Mouse (Mus musculus) CD4-positive helper T cell, adult 2 months (primary cell): ENCODE results near the gene Utrn.

Experiments used
- DNase-seq: peaks from one replicate; pipeline ENCODE4 v3.0.0-alpha.2; 2012; ENCODE audit warnings: low read depth, missing footprints, low spot score

Utrn gene

DNA sequence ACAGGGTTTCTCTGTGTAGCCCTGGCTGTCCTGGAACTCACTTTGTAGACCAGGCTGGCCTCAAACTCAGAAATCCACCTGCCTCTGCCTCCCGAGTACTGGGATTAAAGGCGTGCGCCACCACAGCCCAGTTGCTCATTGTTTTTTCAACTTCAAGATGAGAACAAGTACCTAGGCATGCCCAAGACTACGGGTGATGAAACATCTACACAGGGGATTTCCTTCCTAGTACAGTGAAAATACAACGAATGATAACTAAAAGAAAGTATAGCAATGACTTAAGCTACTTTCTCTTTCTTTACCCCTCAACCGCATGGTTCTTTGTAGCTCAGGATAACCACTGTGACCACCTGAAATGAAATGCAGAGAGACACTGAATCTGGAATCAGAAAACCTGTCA lies 262.0 kb downstream of the Utrn start:
- peak; percentile 29 for DNase-seq

DNA sequence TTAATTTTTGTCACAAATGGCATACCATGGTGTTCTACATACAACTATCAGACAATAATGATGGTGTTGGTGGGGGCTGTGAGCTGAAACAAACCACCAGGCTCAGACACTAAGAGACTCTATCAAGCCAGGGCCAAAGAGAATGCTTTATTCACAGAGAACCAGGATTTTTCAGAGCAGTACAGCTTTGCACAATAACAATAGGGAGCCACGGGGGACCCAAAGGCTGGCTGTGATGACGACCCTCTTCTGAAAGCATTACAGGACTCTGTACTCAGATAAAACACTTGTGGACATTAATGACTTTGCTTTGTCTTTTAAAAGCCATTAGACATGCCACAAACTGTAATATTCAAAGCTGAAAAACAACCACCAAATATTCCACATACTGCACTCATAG lies 273.8 kb downstream of the Utrn start:
- no peak for DNase-seq

- no peak for DNase-seq
These were observed 274.2 kb downstream of the Utrn start for GRCm38 (mm10) chr10:12594958-12595357.

GRCm38 (mm10) chr10:12593071-12593470 lies 276.1 kb downstream of the Utrn start:
- no peak for DNase-seq

GRCm38 (mm10) chr10:12591946-12592345 lies 277.2 kb downstream of the Utrn start:
- no peak for DNase-seq

DNA sequence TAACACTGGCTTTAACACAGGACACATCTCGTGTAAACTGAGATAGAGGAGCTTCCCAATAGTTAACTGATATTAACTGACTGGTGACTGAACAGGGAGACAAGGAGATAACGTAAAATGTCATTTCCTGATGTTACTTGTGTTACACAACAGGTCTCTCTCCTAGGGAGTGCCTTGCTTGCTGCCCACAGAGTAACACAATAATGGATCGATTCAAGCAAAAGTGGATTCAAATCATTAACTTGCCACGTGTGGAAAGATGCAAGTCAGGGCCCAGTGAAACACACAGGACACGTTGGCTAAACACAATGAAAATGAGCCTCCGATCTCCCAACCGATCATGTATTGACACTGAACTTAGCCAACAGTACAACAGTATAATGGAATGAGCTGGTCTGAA lies 281.1 kb downstream of the Utrn start:
- DNase-seq: no peak

- no peak for DNase-seq
These were observed 281.8 kb downstream of the Utrn start for GRCm38 (mm10) chr10:12587318-12587717.

- DNase-seq: no peak
These were observed 282.3 kb downstream of the Utrn start for GRCm38 (mm10) chr10:12586825-12587224.

GRCm38 (mm10) chr10:12586200-12586599 lies 283.0 kb downstream of the Utrn start:
- no peak for DNase-seq

DNA sequence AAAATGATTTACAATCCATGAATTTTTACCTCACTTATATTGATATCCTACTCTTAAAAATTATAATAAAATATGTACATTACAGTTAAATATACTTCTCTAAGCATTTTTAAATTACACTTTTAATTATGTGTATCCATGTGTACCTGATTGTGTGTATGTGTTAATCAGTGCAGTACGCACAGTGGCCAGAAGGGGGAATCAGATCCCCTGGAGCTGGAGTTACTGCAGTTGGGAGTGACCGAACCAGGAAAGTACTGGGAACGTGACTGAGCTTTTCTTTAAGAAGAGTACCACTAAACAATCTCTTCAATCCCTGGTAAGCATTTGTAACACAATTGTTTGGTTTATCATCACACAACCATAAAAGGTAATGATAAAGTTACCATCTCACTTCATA lies 285.7 kb downstream of the Utrn start:
- no peak for DNase-seq

DNA sequence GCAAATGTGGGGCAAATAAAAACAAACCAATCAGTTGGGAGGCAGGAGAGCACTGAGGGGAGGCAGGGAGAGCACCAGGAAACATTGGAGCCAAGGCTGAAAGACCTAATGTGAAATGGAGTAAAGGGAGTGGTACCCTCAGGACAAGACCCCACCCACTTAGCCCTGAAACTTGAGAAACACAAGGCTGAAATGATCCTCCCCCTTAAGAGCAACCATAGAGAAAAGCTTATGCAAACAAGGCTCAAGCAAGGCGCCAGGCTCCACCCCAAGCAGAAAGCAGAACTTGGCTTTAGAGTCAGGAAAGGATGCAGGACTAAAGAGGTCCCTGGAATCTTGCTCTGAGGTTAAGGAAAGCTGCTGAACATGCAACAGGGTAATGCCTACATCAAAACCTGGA lies 290.1 kb downstream of the Utrn start:
- no peak for DNase-seq

DNA sequence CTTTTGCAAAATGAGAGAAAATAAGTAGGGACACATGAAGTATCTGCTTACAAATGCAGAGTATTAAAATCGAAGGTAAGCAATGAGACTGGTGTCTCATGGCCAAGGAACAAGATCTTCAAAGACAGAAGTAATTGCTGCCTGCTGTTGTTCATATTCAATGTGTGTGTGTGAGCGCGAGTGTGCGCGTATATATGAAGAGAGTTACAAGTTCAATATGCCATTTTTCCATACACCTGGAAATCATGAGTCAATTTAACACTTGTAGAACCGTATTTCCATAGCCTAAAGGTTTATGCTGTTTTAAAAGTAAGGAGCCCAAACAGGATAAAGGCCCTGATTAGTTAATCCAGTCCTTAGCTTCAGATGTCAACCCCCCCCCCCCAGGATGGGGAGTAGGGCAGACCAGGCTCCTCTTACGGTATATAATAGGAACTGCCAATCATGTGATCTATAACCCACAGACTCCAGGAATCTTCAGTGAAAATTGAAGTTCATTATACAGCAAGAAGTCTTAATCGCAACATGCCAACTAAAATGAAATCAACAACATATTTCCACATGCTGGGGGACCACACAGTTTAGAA lies 293.2 kb downstream of the Utrn start:
- no peak for DNase-seq

- no peak for DNase-seq
These were observed 294.4 kb downstream of the Utrn start for GRCm38 (mm10) chr10:12574760-12575159.

DNA sequence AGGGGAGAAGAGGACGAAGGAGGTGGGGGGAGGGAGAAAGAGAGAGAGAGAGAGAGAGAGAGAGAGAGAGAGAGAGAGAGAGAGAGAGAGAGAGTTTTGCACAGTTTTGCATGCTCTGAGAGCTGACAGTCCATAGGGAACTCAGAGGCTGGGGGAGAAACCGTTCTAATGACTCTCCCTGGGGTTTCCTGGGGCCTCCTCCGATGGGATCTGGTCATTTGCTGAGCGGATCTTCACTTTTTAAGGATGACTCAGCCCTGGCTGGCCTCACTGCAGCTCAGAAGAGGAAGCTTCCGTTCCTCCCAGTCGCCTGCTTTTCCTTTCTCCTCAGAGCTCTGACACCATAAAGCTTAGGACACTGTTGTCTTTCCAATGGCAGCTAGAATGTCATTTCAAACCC lies 295.6 kb downstream of the Utrn start:
- DNase-seq: no peak

DNA sequence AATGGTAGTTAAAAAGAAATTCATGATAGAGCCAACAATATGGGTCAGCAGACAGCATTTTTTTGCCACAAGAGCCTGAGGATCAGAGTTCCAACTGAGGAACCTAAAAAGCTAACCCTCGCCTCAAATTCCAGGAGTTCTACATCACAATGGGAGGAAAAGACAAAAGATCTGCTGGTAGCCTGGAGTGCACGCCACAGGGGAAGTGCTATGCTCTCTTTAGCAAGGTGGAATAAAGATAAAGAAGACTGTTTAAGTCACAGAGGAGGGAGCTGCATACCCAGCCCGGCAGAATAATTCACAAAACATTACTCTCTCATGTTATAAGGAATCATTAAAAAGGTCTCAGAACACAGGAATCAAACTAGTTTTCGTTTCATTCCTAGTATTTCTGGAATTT lies 296.4 kb downstream of the Utrn start:
- DNase-seq: no peak

- DNase-seq: no peak
These were observed 304.7 kb downstream of the Utrn start for GRCm38 (mm10) chr10:12564425-12564824.

GRCm38 (mm10) chr10:12558810-12559209 lies 310.4 kb downstream of the Utrn start:
- no peak for DNase-seq

DNA sequence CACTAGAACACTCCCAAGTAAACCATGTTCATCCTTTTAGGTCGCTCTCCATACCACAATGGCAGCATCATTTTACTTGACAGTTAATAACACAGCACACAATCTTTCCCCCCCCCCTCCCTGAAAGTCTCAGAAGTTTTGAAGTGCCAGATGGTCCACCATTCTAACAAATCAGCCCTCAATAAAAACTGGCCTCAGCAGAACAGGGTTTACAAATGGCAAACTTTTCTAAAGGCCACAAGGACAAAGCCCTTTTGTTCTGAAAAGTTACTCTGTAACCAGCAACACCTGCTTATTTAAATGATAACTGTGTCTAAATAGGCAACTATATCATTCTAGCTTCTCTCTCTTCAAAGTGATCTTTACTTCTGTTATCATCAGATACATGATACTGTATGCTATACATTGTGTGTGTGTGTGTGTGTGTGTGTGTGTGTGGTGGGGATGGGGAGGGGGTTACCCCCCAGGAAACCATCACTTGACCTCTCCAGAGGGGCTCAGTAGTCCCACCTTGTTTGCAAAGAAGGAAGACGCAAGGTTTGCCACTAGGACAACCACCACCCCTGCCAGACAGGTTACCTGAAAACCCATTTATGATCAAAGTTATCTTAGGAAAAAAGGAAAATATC lies 315.0 kb downstream of the Utrn start:
- DNase-seq: no peak

- DNase-seq: no peak
These were observed 316.3 kb downstream of the Utrn start for GRCm38 (mm10) chr10:12552890-12553278.

- DNase-seq: no peak
These were observed 316.8 kb downstream of the Utrn start for GRCm38 (mm10) chr10:12552196-12552889.

GRCm38 (mm10) chr10:12551735-12552134 lies 317.4 kb downstream of the Utrn start:
- no peak for DNase-seq

- DNase-seq: no peak
These were observed 319.1 kb downstream of the Utrn start for GRCm38 (mm10) chr10:12549945-12550540.

DNA sequence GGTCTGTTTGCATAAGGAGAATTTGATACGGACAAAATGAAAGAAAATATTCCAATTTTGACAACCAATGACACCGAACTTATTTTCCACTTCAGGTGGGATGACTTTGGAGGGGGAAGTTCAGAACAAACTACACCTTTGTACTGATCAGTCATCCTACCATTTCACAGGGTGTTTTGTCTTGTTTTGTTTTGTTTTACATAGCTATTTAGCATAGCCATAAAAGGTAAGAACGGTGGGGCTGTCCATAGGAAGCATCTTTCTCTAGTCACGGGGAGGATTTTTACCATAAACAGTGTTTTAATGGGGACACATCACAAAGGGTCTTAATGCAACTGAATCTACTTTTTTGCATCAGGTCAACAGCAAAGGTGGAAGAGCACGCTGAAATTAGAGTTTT lies 319.9 kb downstream of the Utrn start:
- DNase-seq: no peak
